Mouse (Mus musculus): ENCODE measurements around the gene Fam81b.

The Fam81b gene

DNA sequence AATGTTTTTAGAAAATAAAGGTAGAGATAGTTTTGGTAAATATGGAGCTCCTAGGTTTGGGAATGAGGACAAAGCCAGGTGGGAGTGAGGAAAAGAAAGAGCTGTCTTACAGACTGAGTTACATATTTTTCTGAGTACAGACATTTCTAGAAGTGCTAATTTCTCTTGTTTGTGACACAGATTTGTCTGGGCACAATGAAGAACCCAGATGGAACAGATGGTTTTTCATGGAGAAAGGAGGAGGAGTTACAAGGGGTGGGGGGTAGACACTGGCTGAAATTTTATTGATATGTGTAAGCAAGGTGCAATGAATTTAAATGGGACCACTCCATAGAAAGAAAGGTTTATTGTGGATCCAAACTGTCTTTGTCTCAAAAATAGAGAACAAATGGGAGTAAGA lies 109.9 kb downstream of the Fam81b start:
- no peak for DNase-seq (ENCODE audit: low spot score in 2 of 2)

DNA sequence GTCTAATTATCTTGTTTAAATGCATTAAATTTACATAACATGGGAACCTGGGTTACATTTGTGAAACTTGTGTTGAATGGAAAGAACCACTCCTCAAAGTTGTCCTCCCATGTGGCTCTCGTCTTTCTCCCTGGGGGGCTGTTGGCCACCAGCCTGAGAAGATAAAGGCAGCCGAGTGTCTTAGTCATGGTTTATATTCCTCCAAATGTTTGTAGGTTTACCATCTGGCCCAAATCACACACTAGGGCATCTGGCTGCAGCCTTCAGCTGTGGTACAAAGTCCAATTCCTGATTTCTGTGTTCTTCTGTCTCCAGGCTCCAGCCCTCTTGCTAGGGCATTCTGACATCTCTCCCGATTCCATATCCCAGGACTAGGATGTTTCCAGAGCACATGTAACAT lies 114.6 kb downstream of the Fam81b start:
- no peak for DNase-seq (ENCODE audit: low spot score in 2 of 2)

DNA sequence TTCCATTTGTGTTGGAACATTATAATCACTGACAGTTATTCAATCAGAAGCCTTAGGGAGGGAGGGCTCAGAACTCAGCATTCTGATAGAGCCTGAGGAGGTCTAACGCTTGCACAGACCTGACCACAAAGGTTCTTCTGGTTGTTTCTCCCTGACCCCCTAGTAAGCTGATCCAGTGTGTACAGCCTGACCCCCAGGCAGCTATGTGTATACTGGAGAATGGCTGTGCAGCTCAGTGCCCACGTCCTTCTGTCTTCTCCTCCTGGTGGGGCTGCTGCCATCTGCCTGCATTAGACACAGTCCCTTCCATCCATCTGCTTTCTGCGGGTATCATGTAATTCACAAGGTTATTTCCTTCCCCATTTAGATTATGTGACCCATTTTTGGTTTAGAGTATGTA lies 115.7 kb downstream of the Fam81b start:
- no peak for DNase-seq (ENCODE audit: low spot score in 2 of 2)

DNA sequence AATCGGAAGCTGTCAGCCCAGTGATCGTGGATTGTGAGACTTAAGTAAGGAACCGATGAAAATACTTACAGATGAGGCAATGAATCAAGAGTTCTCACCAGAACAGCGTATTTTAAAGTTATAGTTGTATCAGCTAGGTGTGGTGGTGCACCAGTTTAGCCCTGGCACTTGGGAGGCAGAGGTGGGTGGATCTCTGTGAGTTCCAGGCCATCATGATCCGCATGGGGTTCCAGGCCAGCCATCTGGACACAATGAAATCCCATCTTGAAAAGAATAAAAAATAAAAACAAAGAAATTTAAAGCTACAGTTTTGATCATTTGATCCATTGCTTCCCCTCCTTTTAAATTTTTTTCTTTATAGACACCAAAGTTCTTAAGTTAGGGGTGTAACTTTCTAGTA lies 117.2 kb downstream of the Fam81b start:
- DNase-seq (ENCODE audit: low spot score in 2 of 2), result no peak

DNA sequence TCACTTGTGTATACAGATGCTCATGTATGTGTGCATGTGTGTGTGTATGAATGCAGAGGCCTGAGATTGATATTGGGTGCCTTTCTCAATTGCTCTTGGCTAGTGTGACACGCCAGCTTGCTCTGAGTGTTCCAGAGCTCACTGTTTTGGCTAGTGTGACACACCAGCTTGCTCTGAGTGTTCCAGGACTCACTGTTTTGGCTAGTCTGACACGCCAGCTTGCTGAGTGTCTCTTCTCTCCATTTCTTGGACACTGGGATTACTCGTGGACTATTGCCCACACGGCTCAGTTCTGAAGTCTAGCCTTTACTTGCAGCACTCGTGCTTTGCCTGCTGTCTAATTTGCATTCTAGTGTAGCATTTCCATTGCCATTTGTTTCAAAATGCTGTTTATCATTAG lies 126.2 kb downstream of the Fam81b start:
- DNase-seq (ENCODE audit: low spot score in 2 of 2), result no peak

DNA sequence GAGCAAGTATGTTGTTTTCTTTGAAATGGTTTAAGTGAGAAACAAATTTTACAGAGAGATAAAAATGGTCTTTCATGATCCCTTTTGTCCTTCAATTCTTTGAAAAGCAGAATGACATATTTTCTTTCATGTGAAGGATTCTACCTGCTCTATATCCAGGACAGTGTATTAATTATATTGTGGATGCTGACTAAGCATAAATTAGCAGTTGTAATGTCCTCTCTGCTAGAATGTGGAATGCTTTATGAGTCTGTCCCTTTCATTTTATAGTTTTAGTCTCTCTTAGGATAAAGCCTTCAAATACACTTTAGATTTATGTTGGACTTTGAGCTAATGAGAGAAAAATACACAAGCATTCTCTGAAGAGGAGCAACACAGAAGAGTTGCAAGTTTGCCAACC lies 130.6 kb downstream of the Fam81b start:
- DNase-seq (ENCODE audit: low spot score in 2 of 2), result no peak

DNA sequence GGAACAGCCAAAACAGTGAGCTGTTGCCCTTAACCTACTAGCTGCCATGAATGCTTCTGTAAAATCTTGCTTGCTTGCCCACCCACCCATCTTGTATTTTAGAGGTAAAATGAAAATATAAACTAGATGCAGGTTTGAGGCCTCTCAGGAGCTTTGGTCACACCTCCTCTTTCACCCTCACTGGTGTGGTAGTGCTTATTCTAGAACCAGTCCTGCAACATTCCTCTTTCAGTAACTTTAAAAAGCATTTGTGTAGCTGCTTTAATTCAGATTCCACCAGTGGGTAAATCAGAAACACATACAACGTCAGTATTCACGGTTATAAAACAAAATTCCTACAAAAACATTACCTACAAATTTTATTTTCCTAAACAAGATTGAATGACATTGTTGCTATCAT lies 144.3 kb downstream of the Fam81b start:
- no peak for DNase-seq (ENCODE audit: low spot score in 2 of 2)

DNA sequence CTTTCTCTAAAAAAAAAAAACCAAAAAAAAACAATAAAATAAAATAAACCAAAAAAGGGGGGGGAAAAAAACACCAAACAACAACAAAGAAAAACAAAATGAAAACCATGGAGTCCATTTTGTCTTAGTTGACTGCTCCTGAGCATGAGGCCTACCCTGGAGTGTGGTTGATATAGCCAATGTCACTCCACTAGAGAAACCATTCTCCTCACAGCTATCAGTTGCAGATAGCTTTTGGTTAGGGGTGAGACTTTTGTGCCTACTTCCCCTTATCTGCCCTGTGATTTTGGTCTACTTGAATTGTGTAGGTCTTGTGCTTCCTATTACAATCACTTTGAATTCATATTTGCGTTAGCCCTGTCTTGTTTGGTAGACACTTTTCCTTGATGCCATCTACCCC lies 147.4 kb downstream of the Fam81b start:
- DNase-seq (ENCODE audit: low spot score in 2 of 2), result no peak

DNA sequence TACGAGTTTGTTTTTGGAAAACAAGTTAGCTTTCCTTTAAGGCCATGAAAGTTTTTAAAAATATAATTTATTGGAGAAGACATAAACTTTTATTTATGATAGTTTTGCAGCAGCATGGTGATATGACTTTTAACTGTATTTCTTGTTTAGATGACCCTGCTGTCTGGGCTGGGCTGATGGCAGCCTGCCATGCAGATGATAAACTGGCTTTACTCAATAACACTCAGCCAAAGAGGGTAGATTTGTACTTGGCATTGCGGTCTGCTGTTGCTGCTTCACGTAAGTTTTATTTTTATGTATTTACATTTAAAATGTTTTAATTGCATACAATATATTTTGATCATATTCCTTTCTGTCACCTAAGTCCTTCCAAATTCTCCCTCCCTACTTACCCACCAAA lies 147.8 kb downstream of the Fam81b start:
- no peak for DNase-seq (ENCODE audit: low spot score in 2 of 2)
